Mouse (Mus musculus) 3T3-L1 (cell line): ENCODE results near the gene Cdca7.

Experiments
- DNase-seq: peaks from one replicate; pipeline ENCODE4 v3.0.0-alpha.2; 2015; ENCODE audit warnings: low read depth, low spot score

The Cdca7 gene

GRCm38 (mm10) chr2:72491650-72492049 lies 15.7 kb downstream of the Cdca7 start:
- DNase-seq = no peak

DNA sequence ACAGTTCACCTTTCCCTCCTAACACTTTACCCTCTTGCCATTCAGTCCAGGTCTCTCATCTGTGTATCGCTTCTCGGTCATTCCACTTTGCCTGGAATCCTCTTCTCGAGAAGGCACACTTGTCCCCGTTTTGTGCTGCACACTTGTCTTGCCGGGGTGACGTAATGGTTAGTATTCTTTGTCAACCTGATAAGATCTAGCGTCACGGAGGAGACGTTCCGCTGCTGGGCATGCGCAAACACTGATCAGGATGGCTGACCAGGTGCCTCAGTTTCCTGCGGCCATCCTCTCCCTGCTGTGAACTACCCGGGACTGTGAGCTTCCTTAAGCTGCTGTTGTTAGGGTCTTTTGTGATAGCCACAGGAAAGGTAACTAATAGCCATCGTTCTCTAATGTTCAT lies 17.1 kb downstream of the Cdca7 start:
- no peak for DNase-seq

DNA sequence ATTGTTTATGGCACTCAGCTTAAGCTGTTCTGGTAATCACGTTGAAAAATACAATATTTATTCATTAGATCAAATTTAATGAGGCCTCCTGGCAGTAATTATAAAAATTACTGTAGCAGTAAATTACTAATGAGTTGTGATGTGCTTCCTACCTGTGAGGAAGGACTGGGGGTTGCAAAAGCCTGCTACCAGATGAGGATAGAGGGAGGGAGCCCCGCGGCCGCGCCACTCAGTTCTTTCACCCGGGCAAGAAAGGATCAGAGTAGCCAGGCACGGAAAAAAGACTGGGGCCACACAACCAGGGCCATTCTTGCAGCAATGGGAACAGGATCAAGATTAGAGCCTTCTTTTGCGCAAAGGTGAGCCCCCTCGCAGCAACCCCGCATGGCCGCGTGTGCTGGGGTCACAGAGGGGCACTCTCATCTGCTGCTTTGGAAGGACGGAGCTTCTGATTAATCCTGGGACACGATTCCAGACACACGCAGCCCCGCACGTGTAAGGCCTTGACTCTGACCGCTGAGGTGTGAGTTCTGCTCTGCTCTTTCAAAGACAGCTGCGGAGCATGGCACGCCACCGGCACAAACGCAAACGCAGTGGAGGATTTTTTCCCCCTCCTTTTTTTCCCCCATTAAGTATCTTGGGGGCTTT lies 23.2 kb downstream of the Cdca7 start:
- DNase-seq = no peak

- no peak for DNase-seq
These were observed 23.9 kb downstream of the Cdca7 start for GRCm38 (mm10) chr2:72499782-72500411.

DNA sequence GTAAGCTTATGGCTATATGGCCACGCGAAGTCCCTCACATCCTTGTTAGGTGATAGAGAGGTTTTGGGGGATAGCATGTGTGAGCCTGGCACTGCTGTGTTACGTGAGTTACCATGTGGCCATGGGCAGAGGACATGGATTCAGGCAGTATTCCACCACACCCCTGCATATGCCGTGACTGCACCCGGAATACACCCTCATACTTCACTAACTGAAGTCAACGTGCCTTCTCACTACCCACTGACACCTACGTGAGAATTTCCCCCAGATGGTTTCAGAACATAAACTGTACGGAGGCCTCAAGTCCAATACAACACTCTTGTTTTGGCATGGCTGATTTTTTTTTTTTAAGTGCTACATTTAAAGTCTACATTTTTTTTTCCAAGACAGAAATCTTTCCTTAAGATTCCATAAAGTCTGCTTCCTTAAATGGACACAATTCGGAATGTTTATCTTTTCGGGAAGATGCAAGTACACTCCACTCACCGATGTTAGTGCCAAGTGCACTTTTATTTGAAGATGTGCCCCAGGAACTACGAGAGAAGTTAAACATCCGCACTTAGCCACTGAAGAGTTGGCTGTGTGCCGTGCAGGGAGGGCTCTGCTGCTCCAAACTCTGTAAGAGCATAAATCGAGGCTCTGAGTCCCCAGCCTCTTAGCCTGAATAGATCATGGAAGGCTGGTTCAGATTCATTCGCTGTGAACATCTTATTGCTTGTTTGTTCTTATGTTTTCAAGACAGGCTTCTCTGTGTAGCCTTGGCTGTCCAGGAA lies 26.3 kb downstream of the Cdca7 start:
- DNase-seq = no peak

GRCm38 (mm10) chr2:72503646-72504045 lies 27.7 kb downstream of the Cdca7 start:
- DNase-seq = no peak

- no peak for DNase-seq
These were observed 32.1 kb downstream of the Cdca7 start for GRCm38 (mm10) chr2:72507855-72508635.

- no peak for DNase-seq
These were observed 32.9 kb downstream of the Cdca7 start for GRCm38 (mm10) chr2:72508891-72509290.

GRCm38 (mm10) chr2:72515526-72515925 lies 39.6 kb downstream of the Cdca7 start:
- DNase-seq = no peak

DNA sequence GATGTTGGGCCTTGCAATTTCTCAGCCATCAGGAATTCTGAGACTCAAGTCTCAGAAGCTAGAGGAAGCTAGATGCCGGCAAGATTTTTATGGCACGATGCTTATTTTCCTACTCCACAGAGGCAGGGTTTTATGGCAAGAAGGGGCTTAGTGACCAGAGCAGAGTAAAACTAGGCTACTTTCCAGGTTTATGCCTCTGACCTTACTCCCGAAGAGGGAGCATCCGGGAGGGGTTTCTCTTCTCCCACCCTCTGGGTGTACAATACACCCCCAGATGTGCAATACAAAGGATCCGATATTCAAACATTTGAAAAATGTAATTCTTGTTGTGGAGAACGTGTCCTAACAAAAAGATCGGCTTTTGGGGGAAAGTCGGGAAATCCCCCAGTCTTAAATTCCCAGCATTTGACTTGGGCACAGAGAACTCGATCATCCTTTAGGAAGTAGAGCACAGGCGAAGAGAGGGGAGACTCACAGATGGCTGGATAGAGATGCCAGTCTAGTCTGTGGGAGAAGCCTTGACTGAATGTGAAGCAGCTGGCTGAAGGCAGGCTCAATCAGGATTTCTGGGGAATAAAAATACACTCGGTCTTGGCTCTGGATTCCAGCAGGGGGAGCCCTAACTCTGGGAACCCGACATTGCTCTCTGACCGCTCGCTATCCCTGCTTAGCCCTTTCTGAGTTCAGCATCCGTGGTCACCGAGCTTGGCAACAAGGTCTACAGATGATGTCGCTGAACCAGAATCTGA lies 40.2 kb downstream of the Cdca7 start:
- peak; percentile 90 for DNase-seq

DNA sequence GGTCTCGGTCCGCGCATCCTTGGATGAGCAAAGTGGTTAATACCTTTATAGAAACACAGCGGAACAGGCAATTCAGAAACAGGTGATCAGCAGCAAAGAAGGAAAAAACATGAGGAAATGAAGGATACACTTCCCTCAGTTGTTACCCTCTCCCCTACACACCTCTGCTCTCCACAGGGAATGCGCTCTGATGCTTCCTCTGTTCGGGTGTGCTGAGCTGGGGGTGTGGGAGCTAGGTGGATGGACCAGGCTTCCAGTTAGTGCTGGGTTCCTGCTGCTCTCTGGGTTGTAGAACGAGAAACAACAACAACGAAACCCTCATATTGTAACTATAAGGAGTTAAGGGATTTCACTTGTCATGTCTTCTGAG lies 40.7 kb downstream of the Cdca7 start:
- DNase-seq = no peak

DNA sequence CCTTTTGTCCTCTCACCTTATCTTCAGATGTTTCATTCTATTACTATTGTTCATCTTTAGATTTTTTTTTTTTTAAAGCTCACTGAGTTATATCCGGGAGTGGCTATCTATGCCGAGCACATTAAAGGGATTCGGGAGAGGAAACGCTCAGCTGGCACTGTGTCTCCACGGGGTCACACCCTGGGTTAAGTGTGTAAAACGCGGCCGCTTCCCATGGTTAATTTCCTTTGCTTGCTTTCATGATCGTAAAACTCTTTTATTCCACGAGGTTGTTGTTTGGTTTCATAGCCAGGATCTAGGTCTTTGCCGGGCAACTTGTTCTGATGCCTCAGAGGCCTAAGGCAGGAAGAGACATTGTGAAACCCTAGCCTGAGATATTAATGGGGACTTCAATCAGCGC lies 48.1 kb downstream of the Cdca7 start:
- DNase-seq = no peak

DNA sequence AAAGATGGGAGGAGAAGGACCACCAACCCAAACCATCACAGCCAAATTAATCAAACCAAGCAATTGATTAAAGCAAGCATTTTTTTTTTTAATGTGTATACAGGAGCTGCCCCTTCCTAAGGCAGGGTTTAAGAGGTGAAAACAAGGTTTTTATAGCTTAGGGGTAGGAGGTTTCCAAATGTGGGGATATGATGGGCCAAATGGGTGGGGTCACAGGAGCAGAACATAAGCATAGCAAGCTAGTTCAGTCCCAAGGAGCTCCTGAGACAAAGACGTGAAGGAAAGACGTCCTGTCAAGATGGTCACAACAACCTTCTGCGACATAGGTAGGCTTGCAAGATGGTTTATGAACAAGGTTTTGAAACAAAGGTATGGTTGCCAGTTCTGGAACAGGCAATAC lies 49.6 kb downstream of the Cdca7 start:
- no peak for DNase-seq

DNA sequence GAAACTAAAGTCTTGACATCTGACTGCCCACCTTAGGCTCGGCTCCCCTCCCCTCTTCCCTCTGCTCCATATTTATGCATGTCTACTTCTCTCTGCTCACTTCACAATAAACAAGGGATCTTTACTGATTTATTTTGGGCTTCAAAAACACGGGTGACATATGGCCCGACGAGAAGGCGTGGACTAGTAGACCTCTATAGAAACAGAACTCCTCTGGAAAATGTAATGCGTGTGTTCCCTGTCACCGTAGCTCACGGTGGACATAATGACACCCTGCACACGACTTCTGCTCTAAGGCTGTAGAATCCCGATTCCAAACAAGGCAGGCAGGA lies 53.0 kb downstream of the Cdca7 start:
- no peak for DNase-seq

DNA sequence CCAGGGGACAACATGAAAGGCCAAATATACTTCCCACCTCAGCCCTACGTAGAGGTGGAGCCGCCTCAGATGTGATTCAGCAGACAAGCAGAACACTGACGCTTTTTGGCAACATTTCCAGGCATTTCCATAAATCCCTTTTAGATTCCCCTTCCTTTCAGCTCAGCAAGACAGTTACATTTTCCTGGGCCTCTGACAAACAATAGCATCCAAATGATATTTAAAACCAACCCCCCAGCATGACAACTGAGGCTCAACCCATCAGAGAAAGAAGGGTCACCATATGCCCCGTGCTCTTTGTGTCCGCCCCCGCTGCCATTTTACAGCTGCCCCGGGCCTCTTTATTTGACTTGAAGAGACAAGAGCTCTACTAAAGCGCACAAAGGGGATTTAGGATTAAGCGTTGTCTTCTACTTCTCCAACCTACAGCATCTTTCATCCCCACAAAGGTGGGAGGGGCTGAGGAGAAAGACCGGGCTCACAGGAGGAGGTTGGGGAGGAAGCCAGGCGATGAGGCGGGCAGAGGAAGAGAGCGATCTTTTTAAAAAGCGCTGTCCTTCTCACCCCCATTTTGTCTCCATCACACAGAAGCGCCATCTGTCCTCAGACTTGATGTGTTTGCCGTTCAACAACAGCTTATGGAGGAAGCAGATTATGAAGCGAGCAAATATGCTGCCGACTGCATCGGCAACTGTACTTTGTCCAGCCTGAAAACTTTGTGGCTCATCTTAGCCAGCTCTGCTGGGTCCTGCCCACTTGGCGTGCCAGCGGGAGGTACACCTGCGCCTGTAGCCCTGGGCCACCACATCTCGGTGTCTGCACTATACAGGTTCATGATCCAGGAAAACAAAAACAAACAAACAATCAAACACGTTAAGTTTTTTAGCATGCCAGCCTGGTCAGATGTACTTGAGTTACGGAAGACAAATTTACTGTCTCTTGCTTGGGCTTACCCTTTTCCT lies 53.7 kb downstream of the Cdca7 start:
- no peak for DNase-seq

DNA sequence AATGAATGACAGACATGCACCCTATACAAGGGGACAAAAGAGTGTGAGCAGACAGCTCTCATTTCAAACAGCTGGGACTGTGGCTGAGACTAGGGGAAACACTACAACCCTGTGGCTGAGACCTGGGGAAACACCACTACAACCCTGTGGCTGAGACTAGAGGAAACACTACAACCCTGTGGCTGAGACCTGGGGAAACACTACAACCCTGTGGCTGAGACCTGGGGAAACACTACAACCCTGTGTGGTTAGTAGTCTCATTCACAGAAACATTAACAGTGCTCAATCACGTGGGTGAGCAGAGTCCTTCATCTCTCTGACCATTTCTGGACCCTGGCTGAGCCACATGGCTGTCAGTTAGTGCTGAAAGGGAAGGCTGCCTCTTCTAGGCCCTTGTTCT lies 59.9 kb downstream of the Cdca7 start:
- no peak for DNase-seq
